Mouse (Mus musculus) layer of hippocampus, postnatal 14 days (tissue): ENCODE results near the gene Gm15128. TPM values are rescaled to one million over a fixed set of nuclear protein-coding genes. Genes with fewer than 3 reads are reported as not detected.
"Not testable (repeated sequence)": the region's sequence is repeated elsewhere in the genome, so short reads cannot be mapped to it uniquely, and the experiment has no call there.

Experiments
- DNase-seq, 2 experiments: peaks; one replicate each; pipeline ENCODE4 v3.0.0; 2021 to 2022; ENCODE audit warnings: low spot score in 2 of 2, mixed read lengths in 1 of 2
- long read RNA-seq, 2 experiments: library from polyadenylated mRNA; stranded (forward); transcript quantifications; one replicate each; pipeline ENCODE4 v2.0.0; 2021
- total RNA-seq, 2 experiments: library from RNA; stranded (reverse); gene quantifications; 2 replicates each; pipeline ENCODE4 v1.2.3; 2021

Gm15128 gene
- total RNA-seq: not detected
- long read RNA-seq, experiment 1: 0 reads
- long read RNA-seq, experiment 2: 0 reads

DNA sequence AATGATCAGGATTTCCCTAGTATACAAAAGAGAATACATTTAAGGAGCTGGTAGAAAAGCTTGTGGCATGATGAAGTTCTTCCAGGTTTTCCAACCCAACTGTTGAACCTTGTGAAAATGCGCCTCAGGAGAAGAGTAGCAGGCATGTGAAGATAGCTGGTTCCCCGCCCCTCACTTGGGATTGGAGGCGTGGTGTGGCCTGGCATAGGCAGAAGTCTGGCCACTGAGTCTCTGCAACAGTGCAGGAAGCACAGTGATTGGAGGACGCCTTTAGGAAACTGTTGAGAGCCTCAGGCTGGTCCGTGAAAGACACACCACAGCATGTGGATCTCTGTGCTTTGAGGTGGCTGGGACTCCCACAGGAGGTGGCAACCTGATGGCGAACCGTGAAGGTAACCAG lies at the start of gene Gm15128:
Gene Gm15128 (plus strand): TSS at position 301 of the 400 bp plus-strand sequence.
- not testable (repeated sequence) for DNase-seq

Other genes with a start within 250 kb of the Gm15128 start
- gene Lrch2, start 211.9 kb upstream of the Gm15128 start, total RNA-seq: 10 to 100 TPM; 28.0 to 29.0 TPM
- not detected for gene Gm15080, start 227.0 kb downstream of the Gm15128 start, total RNA-seq